Mouse (Mus musculus) liver, embryonic 14.5 days (tissue): Measurements from ENCODE around the gene Ddx51. TPM values are rescaled to one million over a fixed set of nuclear protein-coding genes. Genes with fewer than 3 reads are reported as not detected.

ENCODE experiments used
- ATAC-seq: fragments of 200-750 bp; cut with Nextera tagmentation; 2 replicates; pipeline ENCODE4 v1.8.0; 2017; ENCODE audit warnings: moderate number of reproducible peaks, mild to moderate bottlenecking, moderate library complexity; ENCODE audit not compliant: insufficient read depth
- DNase-seq, 3 experiments: peaks; one replicate each; pipeline ENCODE4 v3.0.0-alpha.2; 2012 to 2013; ENCODE audit warnings: low read depth in 3 of 3, low spot score in 3 of 3
- H3K27ac ChIP-seq: fragments of 300-500 bp; sonication (generic); 2 replicates; pipeline ENCODE4 v1.5.1; 2014; ENCODE audit warnings: moderate library complexity, mild to moderate bottlenecking, control low read depth, inconsistent platforms
- H3K27me3 ChIP-seq: fragments of 300-500 bp; sonication (generic); 2 replicates; pipeline ENCODE4 v1.6.1; 2014; ENCODE audit warnings: mild to moderate bottlenecking, low read length, moderate library complexity; ENCODE audit not compliant: control insufficient read depth, insufficient read depth
- H3K36me3 ChIP-seq: fragments of 300-500 bp; sonication (generic); replicated peaks from 2 replicates; pipeline ENCODE4 v1.6.1; 2014; ENCODE audit warnings: low read depth; ENCODE audit not compliant: control insufficient read depth, insufficient read depth
- H3K4me1 ChIP-seq, 2 experiments: fragments of 200-500 bp in 1 of 2; fragments of 300-500 bp in 1 of 2; sonication (generic) in 1 of 2; replicated peaks; 2 replicates each; pipeline ENCODE4 v1.6.1; 2012 to 2014; ENCODE audit warnings: antibody characterized with exemption in 1 of 2, inconsistent platforms in 1 of 2, low read length in 1 of 2; ENCODE audit not compliant: control insufficient read depth in 2 of 2, insufficient read depth in 2 of 2
- H3K4me2 ChIP-seq: fragments of 300-500 bp; sonication (generic); 2 replicates; pipeline ENCODE4 v1.6.1; 2014; ENCODE audit warnings: low read depth, mild to moderate bottlenecking, control low read depth, moderate library complexity
- H3K4me3 ChIP-seq, 2 experiments: fragments of 200-500 bp in 1 of 2; fragments of 300-500 bp in 1 of 2; sonication (generic) in 1 of 2; 2 replicates each; pipeline ENCODE4 v1.5.1; 2012 to 2014; ENCODE audit warnings: low read depth in 2 of 2, low read length in 2 of 2, mild to moderate bottlenecking in 2 of 2, control low read depth in 1 of 2, inconsistent platforms in 1 of 2, moderate library complexity in 1 of 2; ENCODE audit not compliant: insufficient read depth in 1 of 2
- H3K9ac ChIP-seq: fragments of 300-500 bp; sonication (generic); replicated peaks from 2 replicates; pipeline ENCODE4 v1.6.1; 2014; ENCODE audit warnings: mild to moderate bottlenecking, control low read depth, moderate library complexity
- H3K9me3 ChIP-seq: fragments of 300-500 bp; sonication (generic); 2 replicates; pipeline ENCODE4 v1.6.1; 2016; ENCODE audit warnings: low read length, mixed read lengths; ENCODE audit not compliant: control insufficient read depth
- CTCF ChIP-seq: IDR thresholded peaks from 2 replicates; pipeline ENCODE4 v1.5.1; 2016; ENCODE audit warnings: antibody characterized with exemption, low read depth, control low read depth
- EP300 ChIP-seq: IDR thresholded peaks from 2 replicates; pipeline ENCODE4 v1.6.1; 2016; ENCODE audit warnings: antibody characterized with exemption, low read depth
- WGBS: fragments of 180-500 bp; shearing (Covaris S2); extraction: QIAGEN DNeasy Blood & Tissue Kit; methylation state at CpG from one replicate; pipeline ENCODE4 v1.1.7; 2014; ENCODE audit not compliant: insufficient replicate concordance; 5-methylcytosine and 5-hydroxymethylcytosine counted together
- polyA plus RNA-seq, 2 experiments: library from polyadenylated mRNA; depleted of rRNA in 1 of 2; stranded (reverse) in 1 of 2; unstranded in 1 of 2; fragments of >200 nt; fragmentation: Nextera tagmentation in 1 of 2; extraction: Ambion mirVana in 1 of 2; gene quantifications; 2 replicates each; pipeline versions ENCODE4 v1.2.1 to v1.2.3; 2012 to 2014

The Ddx51 gene
- polyA plus RNA-seq, 2 experiments: 9.1 to 9.2 TPM

GRCm38 (mm10) chr5:110635951-110636707 lies 17.1 kb upstream of the Ddx51 start:
- no peak overlapping the region for H3K27ac ChIP-seq
- H3K4me1 ChIP-seq: no peaks in the 10 kb centered on the region
- H3K27me3 ChIP-seq: no peaks in the 10 kb centered on the region
- no peak overlapping the region for H3K9ac ChIP-seq
- TF ChIP-seq EP300 (no peak), CTCF (peak; percentile 59)
- DNase-seq (peak in 1 of 3 experiments; percentile 10), ATAC-seq (no peak)
- H3K4me2 ChIP-seq: no peak overlapping the region
- H3K9me3 ChIP-seq: no peaks in the 10 kb centered on the region
- no peaks in the 10 kb centered on the region for H3K36me3 ChIP-seq
- 31% methylated on average over 6 of the region's 6 CpGs for WGBS
- no peak overlapping the region for H3K4me3 ChIP-seq

- Histone ChIP-seq H3K27me3 (no peaks in the 10 kb centered on the region), H3K36me3 (no peaks in the 10 kb centered on the region), H3K27ac (no peak overlapping the region), H3K9me3 (no peaks in the 10 kb centered on the region), H3K9ac (no peak overlapping the region), H3K4me3 (no peak overlapping the region), H3K4me2 (no peak overlapping the region), H3K4me1 (no peaks in the 10 kb centered on the region)
- TF ChIP-seq EP300 (no peak), CTCF (no peak)
- DNase-seq (no peak), ATAC-seq (no peak)
- 63% methylated on average over 7 of the region's 7 CpGs for WGBS
These were observed 14.8 kb upstream of the Ddx51 start for GRCm38 (mm10) chr5:110638306-110639074.

- ATAC-seq (no peak), DNase-seq (peak; percentile 55 to 57 (median 55))
- no peaks in the 10 kb centered on the region for H3K27me3 ChIP-seq
- no peaks in the 10 kb centered on the region for H3K36me3 ChIP-seq
- H3K4me3 ChIP-seq: no peak overlapping the region
- 18% methylated on average over 12 of the region's 12 CpGs for WGBS
- H3K4me1 ChIP-seq: no peaks in the 10 kb centered on the region
- H3K9ac ChIP-seq: no peak overlapping the region
- TF ChIP-seq CTCF (peak; percentile 88), EP300 (no peak)
- no peaks in the 10 kb centered on the region for H3K9me3 ChIP-seq
- H3K4me2 ChIP-seq: peak overlapping the region; percentile 40
- H3K27ac ChIP-seq: no peak overlapping the region
These were observed 13.8 kb upstream of the Ddx51 start for GRCm38 (mm10) chr5:110639459-110639858.

GRCm38 (mm10) chr5:110646377-110646776 lies 6.9 kb upstream of the Ddx51 start:
- H3K4me2 ChIP-seq: peak overlapping the region; percentile 20; the same call in 1 of the 2 replicates
- H3K27ac ChIP-seq: peak overlapping the region; percentile 32; the same call in 1 of the 2 replicates
- ATAC-seq (peak; percentile 90), DNase-seq (peak; percentile 37 to 50 (median 49))
- peaks cover 37% of the 10 kb centered on the region for H3K36me3 ChIP-seq
- no peaks in the 10 kb centered on the region for H3K27me3 ChIP-seq
- peaks cover 0 to 13% of the 10 kb centered on the region in 2 experiments; a peak in 2 of 4 replicates for H3K4me1 ChIP-seq
- TF ChIP-seq EP300 (peak; percentile 67), CTCF (no peak)
- no peaks in the 10 kb centered on the region for H3K9me3 ChIP-seq
- no peak overlapping the region for H3K4me3 ChIP-seq
- H3K9ac ChIP-seq: no peak overlapping the region

- Histone ChIP-seq H3K36me3 (peaks cover 31% of the 10 kb centered on the region), H3K4me1 (peaks cover 0 to 9% of the 10 kb centered on the region in 2 experiments; a peak in 3 of 4 replicates), H3K27ac (no peak overlapping the region), H3K9me3 (no peaks in the 10 kb centered on the region), H3K9ac (peak overlapping the region; percentile 90), H3K4me3 (peak overlapping the region; percentile 90 to 99), H3K4me2 (peak overlapping the region; percentile 94), H3K27me3 (no peaks in the 10 kb centered on the region)
- under 1% methylated on average over 37 of the region's 37 CpGs for WGBS
- DNase-seq: no peak
- no peak for TF ChIP-seq EP300
- no peak for TF ChIP-seq CTCF
- ATAC-seq: peak; percentile 55
These were observed 435 bp downstream of the Ddx51 start for GRCm38 (mm10) chr5:110653686-110654085.
